Mouse (Mus musculus): ENCODE results near the gene Idh1. TPM values are rescaled to one million over a fixed set of nuclear protein-coding genes. Genes with fewer than 3 reads are reported as not detected.

The Idh1 gene
- polyA plus RNA-seq, 1 experiment from 2014 or later: 329 TPM

- ATAC-seq (ENCODE audit: low FRiP score, low TSS enrichment): peak; percentile 95
- peak overlapping the region; percentile 80 for H3K4me3 ChIP-seq (ENCODE audit: low read length)
- H3K4me1 ChIP-seq (ENCODE audit: insufficient read depth, low read length): 0 out of 2 replicates have a peak, but pooled peaks cover 18% of the 10 kb centered on the region
- peak overlapping the region; percentile 97 for H3K27ac ChIP-seq (ENCODE audit: low read length)
- H3K27me3 ChIP-seq (ENCODE audit: insufficient read depth, low read length): no peaks in the 10 kb centered on the region
- H3K36me3 ChIP-seq (ENCODE audit: insufficient read depth, low read length): no peaks in the 10 kb centered on the region
- H3K9ac ChIP-seq (replicated peaks; ENCODE audit: low read length): peak overlapping the region; percentile 81
- WGBS: under 1% methylated on average over 39 of the region's 39 CpGs
- H3K9me3 ChIP-seq (ENCODE audit: low read length): no peaks in the 10 kb centered on the region
- H3K4me2 ChIP-seq (replicated peaks; ENCODE audit: low read depth, low read length): peak overlapping the region; percentile 66
Measured at GRCm38 (mm10) chr1:65178902-65179432, 7.3 kb downstream of the Idh1 start.

DNA sequence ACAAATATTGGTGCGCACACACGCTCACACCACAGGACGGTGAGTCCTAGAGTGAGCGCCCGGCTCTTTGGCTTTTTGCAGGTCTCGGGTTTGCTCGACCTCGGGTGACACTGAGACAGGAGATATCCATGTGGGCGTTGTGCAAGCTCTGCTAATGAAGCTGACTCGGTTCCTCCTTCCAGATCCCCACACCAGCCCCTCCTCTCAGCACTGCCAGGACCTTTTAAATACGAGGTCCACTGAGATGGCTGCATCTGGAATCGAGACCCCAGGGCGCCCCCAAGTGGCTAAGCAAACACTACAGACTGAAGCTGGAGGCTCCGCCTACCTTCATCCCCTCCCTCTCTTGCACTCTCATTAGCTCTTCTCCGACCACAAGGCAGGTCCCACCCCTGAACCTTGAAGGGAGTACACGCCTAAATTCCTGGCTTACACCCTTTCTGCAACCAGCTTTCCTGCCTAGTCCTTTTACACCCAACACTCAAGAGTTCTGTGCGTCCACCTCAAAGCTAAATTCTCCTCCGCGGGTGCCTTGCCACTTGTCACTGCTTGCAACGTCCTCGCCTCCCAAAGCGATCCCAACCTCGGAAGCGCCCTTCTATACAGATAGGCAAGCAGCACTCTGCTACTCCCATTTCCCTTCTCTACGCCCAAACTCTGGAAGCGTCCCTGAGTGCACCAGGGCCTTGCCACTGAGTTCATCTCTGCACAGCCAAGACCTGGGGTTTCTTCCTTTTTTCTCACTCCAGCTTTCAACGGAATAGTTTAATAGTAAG lies 8.0 kb downstream of the Idh1 start:
- H3K27ac ChIP-seq (ENCODE audit: low read length): peak overlapping the region; percentile 97
- H3K4me1 ChIP-seq (ENCODE audit: insufficient read depth, low read length): 0 out of 2 replicates have a peak, but pooled peaks cover 18% of the 10 kb centered on the region
- no peaks in the 10 kb centered on the region for H3K27me3 ChIP-seq (ENCODE audit: insufficient read depth, low read length)
- H3K36me3 ChIP-seq (ENCODE audit: insufficient read depth, low read length): no peaks in the 10 kb centered on the region
- peak overlapping the region; percentile 66 for H3K4me2 ChIP-seq (replicated peaks; ENCODE audit: low read depth, low read length)
- peak overlapping the region; percentile 81 for H3K9ac ChIP-seq (replicated peaks; ENCODE audit: low read length)
- peak; percentile 93 for ATAC-seq (ENCODE audit: low FRiP score, low TSS enrichment)
- 2% methylated on average over 27 of the region's 27 CpGs for WGBS
- H3K4me3 ChIP-seq (ENCODE audit: low read length): peak overlapping the region; percentile 80
- no peaks in the 10 kb centered on the region for H3K9me3 ChIP-seq (ENCODE audit: low read length)

GRCm38 (mm10) chr1:65177452-65177851 lies 8.8 kb downstream of the Idh1 start:
- H3K4me2 ChIP-seq (replicated peaks; ENCODE audit: low read depth, low read length): peak overlapping the region; percentile 66
- H3K9me3 ChIP-seq (ENCODE audit: low read length): no peaks in the 10 kb centered on the region
- H3K27ac ChIP-seq (ENCODE audit: low read length): peak overlapping the region; percentile 46; the same call in 1 of the 2 replicates
- no peaks in the 10 kb centered on the region for H3K36me3 ChIP-seq (ENCODE audit: insufficient read depth, low read length)
- H3K9ac ChIP-seq (replicated peaks; ENCODE audit: low read length): 0 out of 2 replicates have a peak overlapping the region, but pooled peaks have one; percentile 1
- ATAC-seq (ENCODE audit: low FRiP score, low TSS enrichment): no peak
- H3K4me1 ChIP-seq (ENCODE audit: insufficient read depth, low read length): 0 out of 2 replicates have a peak, but pooled peaks cover 18% of the 10 kb centered on the region
- peak overlapping the region; percentile 80 for H3K4me3 ChIP-seq (ENCODE audit: low read length)
- 16% methylated on average over 3 of the region's 3 CpGs for WGBS
- H3K27me3 ChIP-seq (ENCODE audit: insufficient read depth, low read length): no peaks in the 10 kb centered on the region

DNA sequence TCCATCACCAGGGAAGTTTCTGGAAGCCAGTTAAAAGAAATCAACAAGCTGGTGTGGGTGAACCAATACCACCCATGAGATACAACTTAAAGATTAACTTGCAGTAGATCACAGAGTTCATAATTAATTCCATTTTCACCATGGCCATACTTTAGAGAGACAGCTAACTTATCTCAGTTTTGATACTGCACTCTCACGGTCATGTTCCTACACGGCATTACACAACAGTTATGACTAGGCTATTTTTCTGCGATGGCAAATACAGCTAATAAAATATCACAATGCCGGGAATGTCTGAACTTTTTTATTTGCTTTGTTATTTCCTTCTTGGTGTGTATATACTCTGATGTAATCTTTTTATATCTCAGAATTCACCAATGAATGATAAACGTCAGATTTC lies 9.4 kb downstream of the Idh1 start:
- no peaks in the 10 kb centered on the region for H3K27me3 ChIP-seq (ENCODE audit: insufficient read depth, low read length)
- H3K36me3 ChIP-seq (ENCODE audit: insufficient read depth, low read length): peaks cover under 1% of the 10 kb centered on the region; the same call in 1 of the 2 replicates
- H3K9me3 ChIP-seq (ENCODE audit: low read length): no peaks in the 10 kb centered on the region
- 0 out of 2 replicates have a peak overlapping the region, but pooled peaks have one; percentile 14 for H3K4me2 ChIP-seq (replicated peaks; ENCODE audit: low read depth, low read length)
- no peak overlapping the region for H3K9ac ChIP-seq (replicated peaks; ENCODE audit: low read length)
- H3K4me1 ChIP-seq (ENCODE audit: insufficient read depth, low read length): 0 out of 2 replicates have a peak, but pooled peaks cover 18% of the 10 kb centered on the region
- H3K4me3 ChIP-seq (ENCODE audit: low read length): no peak overlapping the region
- no peak for ATAC-seq (ENCODE audit: low FRiP score, low TSS enrichment)
- no peak overlapping the region for H3K27ac ChIP-seq (ENCODE audit: low read length)
- 70% methylated on average over 5 of the region's 5 CpGs for WGBS

- Histone ChIP-seq H3K9ac (replicated peaks; ENCODE audit: low read length) (no peak overlapping the region), H3K4me3 (ENCODE audit: low read length) (peak overlapping the region; percentile 9; the same call in 1 of the 2 replicates), H3K27ac (ENCODE audit: low read length) (no peak overlapping the region), H3K27me3 (ENCODE audit: insufficient read depth, low read length) (no peaks in the 10 kb centered on the region), H3K36me3 (ENCODE audit: insufficient read depth, low read length) (peaks cover 7% of the 10 kb centered on the region; the same call in 1 of the 2 replicates), H3K4me2 (replicated peaks; ENCODE audit: low read depth, low read length) (peak overlapping the region; percentile 4; the same call in 1 of the 2 replicates), H3K9me3 (ENCODE audit: low read length) (no peaks in the 10 kb centered on the region), H3K4me1 (ENCODE audit: insufficient read depth, low read length) (0 out of 2 replicates have a peak, but pooled peaks cover 18% of the 10 kb centered on the region)
- ATAC-seq (ENCODE audit: low FRiP score, low TSS enrichment): no peak
- WGBS: 59% methylated on average over 4 of the region's 4 CpGs
Measured at GRCm38 (mm10) chr1:65176171-65176570, 10.1 kb downstream of the Idh1 start.

GRCm38 (mm10) chr1:65173716-65174115 lies 12.6 kb downstream of the Idh1 start:
- Histone ChIP-seq H3K36me3 (ENCODE audit: insufficient read depth, low read length) (peaks cover 28% of the 10 kb centered on the region), H3K27me3 (ENCODE audit: insufficient read depth, low read length) (no peaks in the 10 kb centered on the region), H3K9me3 (ENCODE audit: low read length) (no peaks in the 10 kb centered on the region), H3K4me2 (replicated peaks; ENCODE audit: low read depth, low read length) (no peak overlapping the region), H3K4me1 (ENCODE audit: insufficient read depth, low read length) (0 out of 2 replicates have a peak, but pooled peaks cover 15% of the 10 kb centered on the region), H3K27ac (ENCODE audit: low read length) (no peak overlapping the region), H3K9ac (replicated peaks; ENCODE audit: low read length) (no peak overlapping the region), H3K4me3 (ENCODE audit: low read length) (no peak overlapping the region)
- 91% methylated on average over 2 of the region's 2 CpGs for WGBS
- no peak for ATAC-seq (ENCODE audit: low FRiP score, low TSS enrichment)

GRCm38 (mm10) chr1:65171579-65171978 lies 14.7 kb downstream of the Idh1 start:
- H3K36me3 ChIP-seq (ENCODE audit: insufficient read depth, low read length): peaks cover 37% of the 10 kb centered on the region
- WGBS: 87% methylated on average over 4 of the region's 4 CpGs
- H3K4me3 ChIP-seq (ENCODE audit: low read length): no peak overlapping the region
- ATAC-seq (ENCODE audit: low FRiP score, low TSS enrichment): no peak
- H3K4me2 ChIP-seq (replicated peaks; ENCODE audit: low read depth, low read length): no peak overlapping the region
- H3K9ac ChIP-seq (replicated peaks; ENCODE audit: low read length): no peak overlapping the region
- no peaks in the 10 kb centered on the region for H3K9me3 ChIP-seq (ENCODE audit: low read length)
- no peak overlapping the region for H3K27ac ChIP-seq (ENCODE audit: low read length)
- H3K27me3 ChIP-seq (ENCODE audit: insufficient read depth, low read length): no peaks in the 10 kb centered on the region
- H3K4me1 ChIP-seq (ENCODE audit: insufficient read depth, low read length): 0 out of 2 replicates have a peak, but pooled peaks cover 7% of the 10 kb centered on the region

GRCm38 (mm10) chr1:65169947-65170346 lies 16.4 kb downstream of the Idh1 start:
- no peak overlapping the region for H3K9ac ChIP-seq (replicated peaks; ENCODE audit: low read length)
- H3K4me2 ChIP-seq (replicated peaks; ENCODE audit: low read depth, low read length): no peak overlapping the region
- no peak overlapping the region for H3K27ac ChIP-seq (ENCODE audit: low read length)
- no peaks in the 10 kb centered on the region for H3K4me1 ChIP-seq (ENCODE audit: insufficient read depth, low read length)
- no peak for ATAC-seq (ENCODE audit: low FRiP score, low TSS enrichment)
- WGBS: 91% methylated on average over 5 of the region's 5 CpGs
- H3K9me3 ChIP-seq (ENCODE audit: low read length): no peaks in the 10 kb centered on the region
- peaks cover 50% of the 10 kb centered on the region for H3K36me3 ChIP-seq (ENCODE audit: insufficient read depth, low read length)
- H3K27me3 ChIP-seq (ENCODE audit: insufficient read depth, low read length): no peaks in the 10 kb centered on the region
- H3K4me3 ChIP-seq (ENCODE audit: low read length): no peak overlapping the region

DNA sequence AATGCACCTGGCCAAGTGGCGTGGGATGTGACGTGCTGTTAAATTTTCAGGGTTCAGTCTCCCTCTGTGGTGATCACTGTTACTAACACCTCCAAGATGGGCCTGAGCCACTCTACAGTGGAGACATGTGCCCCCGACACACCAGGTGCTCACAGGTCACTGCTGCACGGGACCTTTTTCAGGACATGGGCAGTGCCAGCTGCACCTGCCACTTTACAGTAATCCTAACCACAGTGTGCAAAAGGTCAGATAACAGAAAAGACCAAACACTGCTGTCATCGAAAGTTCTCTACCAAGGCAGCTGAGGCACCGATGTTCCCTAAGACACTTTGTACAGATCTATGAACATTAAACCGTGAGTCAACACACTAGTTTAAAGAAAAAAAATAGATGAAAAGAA lies 16.8 kb downstream of the Idh1 start:
- Histone ChIP-seq H3K27ac (ENCODE audit: low read length) (no peak overlapping the region), H3K4me3 (ENCODE audit: low read length) (no peak overlapping the region), H3K9me3 (ENCODE audit: low read length) (no peaks in the 10 kb centered on the region), H3K27me3 (ENCODE audit: insufficient read depth, low read length) (no peaks in the 10 kb centered on the region), H3K9ac (replicated peaks; ENCODE audit: low read length) (no peak overlapping the region), H3K4me2 (replicated peaks; ENCODE audit: low read depth, low read length) (no peak overlapping the region), H3K4me1 (ENCODE audit: insufficient read depth, low read length) (no peaks in the 10 kb centered on the region), H3K36me3 (ENCODE audit: insufficient read depth, low read length) (peaks cover 54% of the 10 kb centered on the region)
- ATAC-seq (ENCODE audit: low FRiP score, low TSS enrichment): no peak
- WGBS: 92% methylated on average over 7 of the region's 7 CpGs

DNA sequence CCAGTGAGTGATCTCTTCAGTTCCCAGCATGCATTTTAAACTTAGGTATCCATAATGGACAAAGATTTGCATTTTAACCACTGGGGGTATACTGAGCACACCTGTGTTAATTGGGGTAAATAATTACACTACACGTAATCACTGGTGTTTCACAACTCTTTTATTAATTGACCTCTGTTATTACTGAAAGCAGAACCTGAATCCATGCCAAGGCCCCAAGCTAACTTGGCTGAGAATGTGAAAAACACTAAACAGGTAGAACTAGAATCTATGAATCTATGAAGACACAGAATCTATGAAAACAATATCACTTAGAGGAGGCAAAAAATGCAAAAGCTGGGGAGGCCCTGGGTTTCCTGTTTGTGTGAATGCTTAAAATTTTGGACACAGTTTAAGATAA lies 18.8 kb downstream of the Idh1 start:
- Histone ChIP-seq H3K9me3 (ENCODE audit: low read length) (no peaks in the 10 kb centered on the region), H3K27ac (ENCODE audit: low read length) (no peak overlapping the region), H3K36me3 (ENCODE audit: insufficient read depth, low read length) (peaks cover 66% of the 10 kb centered on the region), H3K4me2 (replicated peaks; ENCODE audit: low read depth, low read length) (no peak overlapping the region), H3K4me1 (ENCODE audit: insufficient read depth, low read length) (no peaks in the 10 kb centered on the region), H3K4me3 (ENCODE audit: low read length) (no peak overlapping the region), H3K9ac (replicated peaks; ENCODE audit: low read length) (no peak overlapping the region), H3K27me3 (ENCODE audit: insufficient read depth, low read length) (no peaks in the 10 kb centered on the region)
- WGBS: 88% methylated on average over 1 of the region's 1 CpGs
- ATAC-seq (ENCODE audit: low FRiP score, low TSS enrichment): no peak
